Mouse (Mus musculus) adrenal gland, postnatal 36 days (tissue): ENCODE measurements around the gene Pced1b. TPM values are rescaled to one million over a fixed set of nuclear protein-coding genes. Genes with fewer than 3 reads are reported as not detected.

Source experiments
- DNase-seq, 2 experiments: peaks; one replicate each; pipeline ENCODE4 v3.0.0; 2021; ENCODE audit warnings: mixed read lengths in 1 of 2
- total RNA-seq, 2 experiments: library from RNA; stranded (reverse); gene quantifications; 2 replicates each; pipeline ENCODE4 v1.2.3; 2021

Gene Pced1b
- total RNA-seq, 2 experiments from 2014 or later = 21.9 to 27.4 TPM

DNA sequence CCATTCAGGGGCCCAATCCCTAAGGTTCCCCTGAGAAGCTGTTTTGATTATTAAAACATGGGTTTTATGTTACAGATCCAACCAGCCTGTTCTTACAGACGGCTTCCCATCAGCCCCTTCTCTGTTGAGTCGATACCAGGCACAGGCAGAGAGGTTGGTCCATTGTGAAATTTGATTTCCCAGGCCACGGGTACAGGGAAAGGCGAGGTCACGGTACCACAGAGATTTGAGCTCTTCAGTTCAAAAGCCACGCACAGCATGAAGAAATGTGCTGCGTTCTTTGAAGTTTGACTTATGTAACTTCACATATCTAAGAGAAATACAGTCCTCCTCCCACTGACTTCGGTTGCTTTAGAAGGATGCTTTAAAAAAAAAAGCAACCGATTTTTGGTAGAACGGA is 39.8 kb downstream of the Pced1b start:
- peak in 1 of 2 experiments; percentile 15 for DNase-seq

DNA sequence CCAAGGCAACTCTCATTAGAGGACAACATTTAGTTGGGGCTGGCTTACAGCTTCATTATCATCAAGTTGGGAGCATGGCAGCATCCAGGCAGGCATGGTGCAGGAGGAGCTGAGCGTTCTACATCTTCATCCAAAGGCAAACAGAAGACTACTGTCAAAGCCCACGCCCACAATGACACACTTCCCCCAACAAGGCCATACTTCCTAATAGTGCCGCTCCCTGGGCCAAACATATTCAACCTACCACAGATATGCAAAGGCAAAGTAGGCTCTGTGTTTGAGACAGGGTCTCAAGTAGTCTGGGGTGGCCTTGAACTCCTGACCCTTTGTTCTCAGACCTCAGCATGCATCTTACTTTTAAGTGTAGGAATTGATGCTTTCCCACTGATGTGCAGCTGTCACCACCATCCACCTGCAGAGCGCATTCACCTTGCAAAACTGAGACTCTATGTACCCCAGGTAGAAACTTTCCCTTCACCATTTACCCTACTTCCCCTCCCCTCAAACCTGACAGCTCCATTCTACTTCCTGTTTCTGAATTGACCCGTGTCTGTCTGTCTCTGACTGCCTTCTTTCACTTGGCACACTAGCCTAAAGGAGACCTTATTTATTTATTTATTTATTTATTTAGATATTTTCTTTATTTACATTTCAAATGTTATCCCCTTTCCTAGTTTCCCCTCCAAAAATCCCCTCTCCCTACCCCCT is 40.7 kb downstream of the Pced1b start:
- DNase-seq = no peak

DNA sequence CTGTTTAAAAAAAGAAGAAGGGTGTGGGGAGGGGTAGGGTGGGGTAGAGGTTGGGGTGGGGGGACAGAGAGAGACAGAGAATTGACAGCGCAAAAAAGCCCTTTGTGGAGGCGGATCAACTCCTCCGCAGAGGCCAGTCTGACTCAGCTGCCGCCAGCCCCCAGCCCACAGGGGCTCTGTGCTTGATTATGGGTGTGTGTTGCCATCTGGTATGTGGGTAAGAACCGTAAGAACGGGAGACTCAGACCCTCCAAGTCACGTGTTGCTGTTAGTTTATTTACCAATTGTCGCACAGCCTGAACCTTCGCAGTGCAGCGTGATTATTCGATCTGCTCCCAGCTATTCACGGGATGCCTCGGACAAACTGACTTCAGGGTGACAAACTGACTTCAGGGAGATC is 41.8 kb downstream of the Pced1b start:
- no peak for DNase-seq

DNA sequence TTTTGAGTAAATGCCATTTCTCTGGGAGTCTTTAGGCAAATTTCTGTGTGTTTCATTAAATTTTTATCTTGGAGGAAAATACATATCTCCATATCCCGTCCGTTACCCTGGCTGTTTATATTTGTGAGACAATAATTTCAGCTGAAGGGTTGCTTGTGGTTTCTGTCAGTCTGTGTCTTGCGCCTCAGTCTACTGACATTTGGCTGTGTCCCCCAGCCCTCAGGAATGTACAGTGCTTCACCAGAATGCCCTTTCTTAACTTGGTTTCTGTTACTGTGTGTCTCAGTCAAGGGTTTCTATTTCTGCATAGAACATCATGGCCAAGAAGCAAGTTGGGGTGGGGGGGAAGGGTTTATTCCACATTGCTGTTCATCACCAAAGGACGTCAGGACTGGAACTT is 42.3 kb downstream of the Pced1b start:
- DNase-seq = no peak

DNA sequence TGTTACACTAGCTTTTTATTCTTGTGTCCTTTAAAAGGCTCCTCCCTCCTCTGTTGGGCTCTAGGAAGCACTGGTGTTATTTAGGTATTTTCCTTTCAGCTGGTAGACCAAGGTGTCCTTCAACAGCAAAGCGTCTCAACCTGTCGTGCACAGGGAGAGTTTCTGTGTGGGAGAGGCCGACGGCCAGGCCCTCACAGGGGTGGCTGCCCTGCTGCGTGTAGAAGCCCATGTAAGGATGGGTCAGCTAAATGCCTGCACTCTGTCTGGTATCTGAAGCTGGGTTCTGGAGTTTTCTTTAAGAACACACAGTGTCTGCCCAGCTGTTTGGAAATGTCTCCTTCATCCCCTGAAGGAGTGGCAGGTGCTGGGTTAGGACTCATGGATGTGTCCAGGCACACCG is 43.4 kb downstream of the Pced1b start:
- no peak for DNase-seq

DNA sequence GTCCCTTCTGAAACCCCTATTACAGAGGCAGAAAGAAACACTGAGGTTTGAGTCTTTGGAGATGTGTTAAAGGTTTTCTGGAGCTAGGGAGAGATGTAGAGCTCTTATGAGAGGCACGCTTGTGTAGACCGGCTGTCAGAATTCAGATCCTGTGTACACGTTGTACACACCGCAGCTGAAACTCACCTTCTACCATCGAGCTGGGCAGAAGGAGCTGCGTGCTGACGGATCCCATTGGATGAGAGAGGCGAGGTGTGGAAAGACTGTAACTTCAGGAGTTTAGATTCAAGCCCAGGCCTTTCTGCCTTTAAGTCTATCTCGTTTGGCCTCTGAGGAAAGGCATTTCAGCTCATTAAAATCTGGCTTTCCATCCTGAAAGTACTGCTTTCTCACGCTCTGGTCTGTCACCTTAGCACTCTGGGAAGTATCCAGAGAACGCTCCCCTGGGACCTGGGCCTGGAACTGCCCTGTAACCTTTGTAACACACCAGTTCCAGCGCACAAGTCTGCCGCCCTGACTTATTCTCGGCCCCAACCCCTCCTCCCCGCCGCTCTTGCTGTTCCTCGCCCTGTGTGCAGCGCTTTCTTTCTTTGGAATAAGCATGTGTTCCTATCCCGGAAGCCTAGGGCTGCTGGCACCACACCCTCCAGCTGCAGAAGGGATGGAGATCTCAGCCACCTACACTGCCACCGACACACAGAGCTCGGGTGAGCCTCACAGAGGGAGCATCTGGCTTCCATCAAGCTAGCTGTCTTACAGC is 44.6 kb downstream of the Pced1b start:
- DNase-seq = peak in 1 of 2 experiments; percentile 61

DNA sequence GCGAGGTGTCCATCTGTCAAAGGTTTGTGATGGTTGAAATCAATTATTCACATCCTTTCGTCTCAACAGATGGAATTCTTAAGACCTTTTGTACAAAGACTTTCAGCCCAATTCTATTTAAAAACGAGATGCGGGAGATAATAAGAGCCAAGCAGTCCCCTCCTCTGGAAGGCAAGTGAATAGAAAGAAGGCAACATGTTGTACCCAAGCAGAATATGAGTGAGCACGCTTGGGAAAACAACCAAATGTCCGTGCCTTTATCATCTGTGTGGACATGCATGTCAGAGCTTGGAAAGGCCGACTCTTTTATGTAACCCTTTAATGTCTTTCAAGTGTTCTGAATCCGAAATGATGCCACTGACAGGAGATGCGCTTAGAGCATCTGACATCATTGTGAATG is 61.0 kb downstream of the Pced1b start:
- no peak for DNase-seq

DNA sequence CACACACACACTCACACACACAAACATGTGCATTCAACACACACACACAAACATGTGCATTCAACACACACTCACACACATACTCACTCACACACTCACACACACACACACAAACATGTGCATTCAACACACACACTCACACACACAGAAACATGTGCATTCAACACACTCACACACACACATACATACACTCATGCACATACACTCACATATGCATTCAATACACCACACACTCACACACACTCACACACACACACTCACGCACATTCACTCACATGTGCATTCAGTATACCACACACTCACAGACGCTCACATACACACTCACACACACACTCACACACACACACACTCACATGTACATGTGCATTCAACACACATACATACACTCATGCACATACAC is 62.6 kb downstream of the Pced1b start:
- no peak for DNase-seq

DNA sequence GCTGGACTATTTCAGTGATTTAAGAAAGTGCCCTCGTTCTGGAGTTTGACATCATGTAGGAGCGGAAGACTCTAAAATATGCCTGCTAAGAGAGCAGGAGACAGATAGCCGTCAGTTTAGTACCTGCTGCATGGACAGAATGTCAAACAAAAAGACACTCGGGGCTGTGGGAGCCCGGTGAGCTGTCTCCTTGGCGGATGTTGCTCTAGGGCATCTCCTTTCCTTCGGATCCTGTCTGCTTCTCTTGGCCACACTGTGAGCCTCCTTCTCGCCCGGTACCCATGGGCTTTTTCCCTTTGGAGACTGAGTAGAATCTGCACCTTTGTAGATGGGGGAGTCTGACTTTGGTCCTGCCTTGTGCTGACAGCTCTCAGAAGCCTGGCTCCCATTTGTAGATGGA is 63.3 kb downstream of the Pced1b start:
- DNase-seq = no peak

DNA sequence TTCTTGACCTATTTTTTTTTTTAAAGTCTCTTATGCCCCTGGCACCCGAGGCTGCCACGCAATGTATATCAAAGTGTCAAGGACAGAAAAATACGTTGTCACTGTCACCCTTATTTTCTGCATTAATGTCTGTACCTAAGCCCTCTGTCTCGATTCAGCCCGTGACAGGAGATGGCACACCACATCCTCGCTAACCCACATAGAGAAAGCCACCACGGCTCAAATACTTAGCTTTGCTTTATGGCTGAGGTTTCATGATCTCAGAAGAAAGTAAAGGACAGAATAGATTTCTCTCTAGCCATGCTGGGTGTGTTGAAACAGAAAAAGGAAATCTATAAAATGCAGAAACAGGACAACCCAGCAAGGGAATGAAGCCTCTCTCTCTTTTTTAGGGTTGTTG is 64.3 kb downstream of the Pced1b start:
- no peak for DNase-seq

DNA sequence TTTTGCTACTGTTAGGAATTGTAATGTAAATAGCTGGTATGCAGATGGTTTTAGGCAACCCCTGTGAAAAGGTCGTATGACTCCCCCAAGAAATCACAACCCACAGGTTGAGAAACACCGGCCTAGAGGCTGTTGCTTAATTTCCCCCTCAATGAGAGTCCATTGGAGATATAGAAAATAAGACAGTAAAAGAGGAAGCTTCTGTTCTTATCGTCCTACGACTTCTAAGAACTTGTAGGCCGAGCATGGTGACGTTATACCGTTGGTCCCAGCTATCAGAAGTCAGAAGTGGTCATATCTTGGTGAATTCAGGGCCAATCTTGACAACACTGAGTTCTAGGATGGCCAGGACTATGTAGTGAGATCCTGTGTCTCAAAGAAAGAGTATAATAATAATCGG is 65.0 kb downstream of the Pced1b start:
- DNase-seq = no peak

DNA sequence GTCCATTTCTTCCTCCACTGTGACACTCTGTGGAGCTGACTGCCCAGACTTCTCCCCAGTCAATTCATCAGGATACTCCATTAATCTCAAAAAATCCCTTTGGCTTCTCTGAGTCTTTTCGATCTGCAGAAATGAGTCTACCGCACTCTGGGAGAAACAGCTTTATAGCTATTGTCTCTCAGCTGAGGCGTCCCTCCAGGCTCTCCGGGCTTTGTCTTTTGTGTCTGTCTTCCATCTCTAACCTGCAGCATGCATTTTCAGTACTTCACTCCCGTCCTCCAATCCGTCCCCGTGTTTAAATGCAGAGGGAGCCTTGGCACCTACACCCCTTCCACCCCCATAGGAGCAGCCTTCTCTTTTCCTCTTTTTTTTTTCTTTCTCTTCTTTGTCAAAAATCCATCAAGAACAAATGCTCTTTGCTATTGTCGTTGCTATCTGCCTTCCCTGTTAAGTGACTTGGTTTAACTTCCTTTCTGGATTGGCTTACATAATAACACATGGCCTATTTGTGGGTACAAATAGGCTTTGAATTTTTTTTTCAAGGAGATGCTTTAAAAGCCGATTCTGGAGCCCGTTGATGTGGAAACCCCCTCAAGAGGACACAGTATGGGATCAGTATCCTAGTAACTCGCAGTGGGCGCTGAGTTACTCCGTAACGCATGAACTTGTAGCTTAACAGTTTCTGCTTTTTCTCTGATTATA is 68.0 kb downstream of the Pced1b start:
- DNase-seq = no peak

DNA sequence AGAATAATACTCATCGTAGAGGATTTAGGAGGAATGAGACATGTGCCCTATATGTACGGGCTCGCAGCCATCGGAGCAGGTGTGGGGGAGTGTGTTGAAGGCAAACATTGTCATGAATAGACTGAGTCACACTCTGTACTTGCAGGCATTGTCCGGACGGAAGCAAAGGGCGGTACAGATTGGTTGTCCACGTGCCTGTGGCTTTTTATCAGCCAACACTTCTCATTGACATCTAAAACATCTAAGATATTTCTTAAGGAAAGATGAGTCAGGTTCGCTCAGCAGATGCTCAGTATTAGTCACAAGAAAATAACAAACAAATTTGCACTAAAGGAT is 68.5 kb downstream of the Pced1b start:
- no peak for DNase-seq

DNA sequence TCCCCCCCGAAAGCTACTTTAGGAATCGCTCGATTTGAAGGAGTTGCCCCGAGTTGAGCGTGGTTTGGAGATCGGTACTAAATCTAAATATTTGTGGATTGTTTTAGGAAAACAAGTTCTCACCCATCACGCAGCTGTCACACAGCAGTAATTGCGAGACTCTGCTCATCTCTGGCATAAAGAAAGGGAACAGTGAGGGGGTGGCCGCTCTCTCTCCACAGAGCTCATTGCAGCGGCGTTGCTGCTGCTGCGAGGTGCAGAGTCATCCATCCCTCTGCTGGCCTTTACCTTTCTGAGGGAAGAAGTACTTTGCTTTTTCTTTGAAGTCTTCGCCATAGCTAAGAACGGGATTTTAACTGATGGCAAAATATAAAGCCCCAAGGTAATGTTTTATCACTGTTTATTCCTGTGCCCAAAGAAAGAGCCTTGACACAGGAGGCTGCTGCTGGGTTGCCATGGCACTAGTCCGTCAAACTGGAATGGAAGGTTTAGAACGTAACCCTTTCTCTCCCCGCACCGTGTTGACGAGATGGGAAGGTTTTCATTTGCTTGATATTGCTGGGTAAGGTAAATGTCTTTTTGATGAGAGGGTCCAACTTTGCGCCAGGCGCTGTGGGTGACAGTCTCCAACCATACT is 71.6 kb downstream of the Pced1b start:
- DNase-seq = peak; percentile 34 to 41

DNA sequence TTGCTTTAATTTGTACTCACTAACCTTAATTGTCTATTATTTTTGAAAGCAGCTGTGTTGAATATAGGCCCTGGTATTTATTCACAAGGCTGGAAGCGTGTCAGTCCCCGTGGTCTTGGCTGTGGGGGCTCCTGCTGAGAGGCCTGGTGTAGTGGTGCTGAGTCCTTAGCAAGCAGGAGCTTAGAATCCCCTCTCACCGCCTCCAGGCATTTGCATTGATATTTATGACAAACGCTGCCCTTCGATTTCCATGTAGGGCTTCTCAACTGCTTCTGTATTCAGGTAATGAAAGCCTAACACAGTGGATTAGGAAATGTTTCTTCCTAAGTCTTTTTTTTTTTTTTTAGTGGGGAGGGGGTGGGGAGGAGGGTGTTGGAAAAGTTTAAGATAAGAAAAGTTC is 75.9 kb downstream of the Pced1b start:
- no peak for DNase-seq

DNA sequence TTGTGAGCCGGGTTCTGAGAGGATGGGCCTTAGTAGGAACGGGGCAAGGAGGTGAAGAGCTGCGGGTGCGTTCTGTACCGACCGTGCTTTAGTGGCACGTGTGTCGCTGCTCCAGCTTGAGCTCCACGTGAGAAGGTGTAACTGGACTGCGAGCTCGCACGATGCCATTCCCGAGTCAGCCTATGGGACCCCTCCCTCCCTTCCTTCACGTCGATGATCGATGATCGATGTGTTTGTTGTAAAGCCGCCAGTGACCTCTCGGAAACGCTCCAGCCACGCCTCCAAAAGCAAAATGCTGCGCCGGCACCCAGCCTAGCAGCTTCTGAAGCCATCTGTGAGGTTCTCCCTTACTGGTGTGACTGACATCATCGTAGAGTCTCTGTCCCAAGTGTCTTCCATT is 76.6 kb downstream of the Pced1b start:
- no peak for DNase-seq

DNA sequence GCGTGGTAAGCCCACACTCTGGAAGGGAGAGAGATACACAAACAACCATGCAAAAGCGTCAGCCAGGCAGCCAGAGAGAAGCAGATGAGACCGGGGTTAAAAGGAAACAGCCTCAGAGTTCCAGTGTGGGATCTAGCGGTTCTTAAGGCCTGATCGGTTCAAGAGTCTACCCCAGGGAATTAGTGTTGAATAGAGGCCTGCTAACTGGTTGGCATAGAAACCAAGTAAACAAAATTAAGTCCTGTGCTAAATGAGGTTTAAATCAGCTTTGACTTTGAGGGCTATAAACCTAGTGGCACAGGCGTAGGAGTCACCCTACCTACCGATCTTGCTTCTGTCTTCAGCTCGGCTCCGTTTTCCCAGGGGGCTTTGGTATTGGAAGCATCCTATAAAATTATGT is 77.4 kb downstream of the Pced1b start:
- DNase-seq = no peak

DNA sequence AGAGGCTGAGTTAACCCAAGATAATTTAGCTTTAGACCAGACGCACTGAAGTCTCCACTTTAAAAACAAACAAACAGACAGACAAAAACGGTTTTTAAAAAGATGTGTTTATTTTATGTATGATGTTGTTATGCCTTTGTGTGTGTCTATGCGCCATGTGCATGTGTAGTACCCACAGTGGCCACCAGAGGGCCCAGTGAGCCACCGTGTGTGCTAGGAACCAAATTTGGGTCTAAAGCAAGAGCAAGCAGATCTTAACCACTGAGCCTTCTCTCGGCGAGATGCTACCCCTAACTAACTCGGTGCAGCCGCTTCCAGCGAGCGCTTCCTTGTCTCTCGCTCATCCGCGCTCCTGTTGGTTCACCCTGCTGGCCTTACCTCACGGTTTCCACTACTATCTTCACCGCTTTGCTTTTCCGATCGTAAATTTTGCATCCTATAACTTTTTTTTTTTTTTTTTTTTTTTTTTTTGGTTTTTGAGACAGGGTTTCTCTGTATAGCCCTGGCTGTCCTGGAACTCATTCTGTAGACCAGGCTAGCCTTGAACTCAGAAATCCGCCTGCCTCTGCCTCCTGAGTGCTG is 80.7 kb downstream of the Pced1b start:
- peak; percentile 38 to 52 for DNase-seq

DNA sequence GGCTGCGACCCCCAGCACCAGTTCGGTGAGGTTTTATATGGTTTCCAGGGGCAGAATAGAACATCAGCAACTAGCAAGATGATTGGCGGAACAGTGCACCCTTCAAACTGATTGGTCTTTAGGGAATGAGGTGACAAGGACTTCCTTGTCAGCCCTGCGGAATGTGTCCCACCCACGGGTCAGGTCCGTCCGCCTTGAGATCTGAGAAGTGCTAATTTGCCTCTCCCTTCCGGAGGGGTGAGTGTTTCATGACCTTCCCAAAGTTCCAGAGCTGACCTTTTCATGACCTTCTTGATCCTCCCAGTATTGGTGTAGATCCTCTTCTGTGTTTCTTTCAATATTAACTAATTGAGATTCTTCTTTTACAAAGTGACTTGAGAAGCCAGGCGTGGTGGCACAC is 85.7 kb downstream of the Pced1b start:
- DNase-seq = no peak

DNA sequence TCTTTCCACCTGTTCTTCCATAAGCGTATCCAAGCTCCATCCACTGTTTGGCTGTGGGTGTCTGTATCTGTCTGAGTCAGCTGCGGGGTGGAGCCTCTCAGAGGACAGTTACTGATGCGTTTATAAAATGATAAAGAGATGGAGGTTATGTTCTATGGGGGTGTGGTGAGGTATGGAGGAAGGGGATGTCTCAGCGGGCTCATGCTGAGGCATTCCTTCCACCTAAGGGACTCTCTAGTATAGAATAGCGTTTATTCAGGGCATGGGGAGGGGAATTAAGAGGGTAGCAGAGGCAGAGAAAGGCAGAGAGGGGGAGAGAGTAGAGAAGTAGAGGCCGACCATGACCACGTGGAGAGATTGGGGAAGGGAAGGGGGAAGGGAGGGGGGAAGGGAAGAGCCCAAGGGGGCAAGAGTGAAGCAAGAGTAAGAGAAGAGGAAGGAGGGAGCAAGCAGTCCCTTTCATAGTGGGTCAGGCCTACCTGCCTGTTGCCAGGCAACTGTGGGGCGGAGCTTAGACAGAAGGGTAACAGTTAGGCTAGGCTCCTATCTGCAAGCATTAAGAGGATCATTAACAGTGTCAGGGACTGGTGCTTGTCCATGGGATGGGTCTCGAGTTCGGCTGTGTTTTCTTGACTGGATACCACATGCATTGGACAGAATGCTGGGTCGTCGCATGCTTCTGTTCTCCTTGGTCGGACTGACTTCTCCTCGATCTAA is 90.9 kb downstream of the Pced1b start:
- peak in 1 of 2 experiments; percentile 28 for DNase-seq

DNA sequence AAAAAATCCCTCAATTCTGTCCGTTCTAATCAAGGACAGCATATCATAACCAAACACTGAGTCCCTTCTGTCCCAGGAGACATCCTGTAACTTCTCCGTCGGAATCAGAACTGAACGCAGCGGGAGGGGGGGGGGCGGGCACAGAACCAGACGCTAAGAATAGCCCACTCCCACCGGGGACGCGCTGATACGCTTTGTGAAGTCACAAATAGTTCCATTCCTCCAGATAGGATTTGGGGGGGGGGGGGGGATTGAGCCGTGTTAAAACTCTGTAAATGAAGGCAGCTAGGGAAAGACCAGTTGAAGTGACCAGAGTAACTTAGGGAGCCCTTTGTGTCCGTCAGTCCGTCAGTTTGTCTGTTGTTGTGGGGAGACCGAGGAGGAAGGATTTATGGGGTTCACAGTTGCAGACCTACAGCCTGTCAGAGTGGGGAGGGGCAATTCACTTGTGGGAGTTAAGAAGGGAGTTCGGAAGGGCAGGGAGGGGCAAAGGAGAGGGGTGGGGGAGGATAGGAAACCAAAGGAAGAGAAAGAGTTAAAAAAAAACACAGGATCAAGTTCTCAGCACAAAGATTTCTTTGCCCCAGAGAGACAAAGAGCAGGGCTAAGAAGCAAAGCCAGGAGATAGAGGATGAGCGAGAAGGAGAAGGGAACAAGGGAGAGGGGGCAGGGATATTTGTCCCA is 91.6 kb downstream of the Pced1b start:
- no peak for DNase-seq
